Mouse (Mus musculus): Measurements from ENCODE around the gene Zmynd8. TPM values are rescaled to one million over a fixed set of nuclear protein-coding genes. Genes with fewer than 3 reads are reported as not detected.

The Zmynd8 gene
- polyA plus RNA-seq, 1 experiment = 237 TPM

DNA sequence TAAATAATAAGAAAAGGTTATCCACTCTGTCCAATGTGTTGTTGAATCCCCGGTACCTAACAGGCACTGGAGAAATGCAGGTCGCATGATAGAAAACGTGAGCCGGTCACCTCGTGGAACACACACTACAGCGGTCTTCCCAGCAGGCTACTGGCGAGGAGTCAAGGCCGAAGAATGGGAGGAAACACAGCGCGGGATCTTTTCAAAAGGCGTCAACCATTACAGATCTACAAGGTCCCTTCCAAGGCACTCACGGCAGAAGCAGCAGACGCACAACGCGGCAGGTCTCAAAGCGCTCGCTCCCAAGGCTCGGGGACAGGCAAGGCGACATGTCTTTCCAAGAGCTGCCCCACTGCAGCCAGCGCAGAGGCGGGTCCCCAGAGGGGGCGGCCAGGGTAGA is 53.3 kb downstream of the Zmynd8 start:
- Histone ChIP-seq H3K9me3 (replicated peaks; ENCODE audit: control insufficient read depth, insufficient read depth, low read length, poor library complexity, severe bottlenecking) (no peaks in the 10 kb centered on the region), H3K4me3 (ENCODE audit: low read depth, low read length) (no peak overlapping the region), H3K4me1 (ENCODE audit: control insufficient read depth, insufficient read depth, low read length) (peaks cover 2% of the 10 kb centered on the region), H3K27ac (ENCODE audit: insufficient read depth, low read length) (no peak overlapping the region), H3K27me3 (ENCODE audit: control insufficient read depth, insufficient read depth, low read length, poor library complexity, severe bottlenecking) (no peaks in the 10 kb centered on the region), H3K36me3 (ENCODE audit: control insufficient read depth, insufficient read depth, low read length, poor library complexity, severe bottlenecking) (peaks cover 71% of the 10 kb centered on the region), H3K9ac (ENCODE audit: low read depth, poor library complexity, severe bottlenecking) (no peak overlapping the region)
- TF ChIP-seq EP300 (IDR thresholded peaks at IDR 0.05; ENCODE audit: insufficient read depth, low read depth, low read length) (no peak), CTCF (IDR thresholded peaks at IDR 0.05; ENCODE audit: low read depth, low read length) (no peak), POLR2A (IDR thresholded peaks at IDR 0.05; ENCODE audit: insufficient read depth, low read length) (no peak)

DNA sequence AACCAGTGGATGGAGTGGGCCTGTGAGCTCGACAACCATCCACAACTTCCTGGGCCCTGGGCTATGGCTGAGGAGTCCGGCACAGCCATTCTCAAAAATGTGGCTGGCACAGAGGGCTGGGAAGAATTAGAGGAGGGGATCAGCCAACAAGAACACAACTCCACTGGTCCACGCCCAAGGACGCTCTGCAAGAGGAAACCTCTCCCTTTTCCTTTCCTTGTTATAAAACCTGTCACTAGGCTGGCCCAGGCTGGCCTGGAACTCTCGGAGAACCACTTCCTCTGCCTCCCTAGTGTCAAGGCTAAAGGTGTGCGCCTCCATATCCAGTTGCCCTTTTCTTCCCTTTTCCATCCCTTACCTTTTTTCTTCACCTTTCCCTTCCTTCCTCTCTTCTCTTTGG is 55.5 kb downstream of the Zmynd8 start:
- H3K27ac ChIP-seq (ENCODE audit: insufficient read depth, low read length) = no peak overlapping the region

DNA sequence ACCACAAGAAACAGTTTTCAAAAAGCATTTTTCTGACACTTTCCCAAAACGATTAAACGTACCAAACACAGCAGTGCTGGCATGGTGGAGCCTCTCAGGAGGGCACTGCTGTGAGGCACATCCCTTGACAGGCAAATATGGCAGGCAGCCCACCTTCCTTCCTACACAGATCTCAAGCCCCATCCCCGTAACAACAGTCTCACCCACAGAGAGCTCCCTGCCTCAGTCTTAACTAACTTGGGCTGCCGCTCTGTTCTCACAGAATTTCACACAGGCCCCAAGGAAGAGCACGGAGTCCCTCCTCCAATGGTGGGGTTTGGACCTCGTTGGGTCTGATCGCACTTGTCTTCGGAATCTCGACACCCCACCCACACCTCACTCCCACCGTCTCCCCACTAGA is 56.6 kb downstream of the Zmynd8 start:
- H3K9ac ChIP-seq (ENCODE audit: low read depth, poor library complexity, severe bottlenecking) = no peak overlapping the region
- H3K4me1 ChIP-seq (ENCODE audit: control insufficient read depth, insufficient read depth, low read length) = no peaks in the 10 kb centered on the region

More for the DNA sequence above, 55.5 kb downstream of the Zmynd8 start:
- no peaks in the 10 kb centered on the region for H3K27me3 ChIP-seq (ENCODE audit: control insufficient read depth, insufficient read depth, low read length, poor library complexity, severe bottlenecking)
- no peak overlapping the region for H3K9ac ChIP-seq (ENCODE audit: low read depth, poor library complexity, severe bottlenecking)
- no peaks in the 10 kb centered on the region for H3K4me1 ChIP-seq (ENCODE audit: control insufficient read depth, insufficient read depth, low read length)
- no peaks in the 10 kb centered on the region for H3K9me3 ChIP-seq (replicated peaks; ENCODE audit: control insufficient read depth, insufficient read depth, low read length, poor library complexity, severe bottlenecking)
- TF ChIP-seq EP300 (IDR thresholded peaks at IDR 0.05; ENCODE audit: insufficient read depth, low read depth, low read length) = no peak
- no peak for TF ChIP-seq CTCF (IDR thresholded peaks at IDR 0.05; ENCODE audit: low read depth, low read length)
- no peak for TF ChIP-seq POLR2A (IDR thresholded peaks at IDR 0.05; ENCODE audit: insufficient read depth, low read length)
- H3K4me3 ChIP-seq (ENCODE audit: low read depth, low read length) = no peak overlapping the region
- peaks cover 77% of the 10 kb centered on the region for H3K36me3 ChIP-seq (ENCODE audit: control insufficient read depth, insufficient read depth, low read length, poor library complexity, severe bottlenecking)

DNA sequence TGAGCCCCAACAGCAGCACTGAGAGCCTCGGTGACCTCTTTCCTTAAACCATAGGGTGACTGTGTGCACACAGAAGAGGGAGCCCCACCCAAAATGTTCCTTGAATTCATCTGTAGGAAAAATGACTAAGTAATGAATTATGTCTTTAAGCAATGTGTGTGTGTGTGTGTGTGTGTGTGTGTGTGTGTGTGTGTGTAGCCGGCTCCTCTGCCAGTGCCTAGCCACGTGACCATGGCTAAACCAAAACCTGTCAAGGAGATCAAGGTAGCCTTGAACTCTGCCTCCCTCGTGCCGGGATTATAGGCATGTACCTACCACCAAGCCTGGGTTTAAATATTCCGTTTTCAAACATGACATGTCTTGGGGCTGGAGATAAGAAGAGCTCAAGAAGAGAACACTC is 57.0 kb downstream of the Zmynd8 start:
- H3K9me3 ChIP-seq (replicated peaks; ENCODE audit: control insufficient read depth, insufficient read depth, low read length, poor library complexity, severe bottlenecking) = no peaks in the 10 kb centered on the region
- no peak overlapping the region for H3K27ac ChIP-seq (ENCODE audit: insufficient read depth, low read length)
- H3K4me3 ChIP-seq (ENCODE audit: low read depth, low read length) = no peak overlapping the region
- no peak overlapping the region for H3K9ac ChIP-seq (ENCODE audit: low read depth, poor library complexity, severe bottlenecking)
- H3K27me3 ChIP-seq (ENCODE audit: control insufficient read depth, insufficient read depth, low read length, poor library complexity, severe bottlenecking) = no peaks in the 10 kb centered on the region
- no peaks in the 10 kb centered on the region for H3K4me1 ChIP-seq (ENCODE audit: control insufficient read depth, insufficient read depth, low read length)
- peaks cover 83% of the 10 kb centered on the region for H3K36me3 ChIP-seq (ENCODE audit: control insufficient read depth, insufficient read depth, low read length, poor library complexity, severe bottlenecking)
- TF ChIP-seq CTCF (IDR thresholded peaks at IDR 0.05; ENCODE audit: low read depth, low read length) (no peak), EP300 (IDR thresholded peaks at IDR 0.05; ENCODE audit: insufficient read depth, low read depth, low read length) (no peak), POLR2A (IDR thresholded peaks at IDR 0.05; ENCODE audit: insufficient read depth, low read length) (no peak)

More for the DNA sequence above, 56.6 kb downstream of the Zmynd8 start:
- TF ChIP-seq POLR2A (IDR thresholded peaks at IDR 0.05; ENCODE audit: insufficient read depth, low read length) (no peak), EP300 (IDR thresholded peaks at IDR 0.05; ENCODE audit: insufficient read depth, low read depth, low read length) (no peak)
- peaks cover 82% of the 10 kb centered on the region for H3K36me3 ChIP-seq (ENCODE audit: control insufficient read depth, insufficient read depth, low read length, poor library complexity, severe bottlenecking)
- no peak overlapping the region for H3K27ac ChIP-seq (ENCODE audit: insufficient read depth, low read length)
- H3K27me3 ChIP-seq (ENCODE audit: control insufficient read depth, insufficient read depth, low read length, poor library complexity, severe bottlenecking) = no peaks in the 10 kb centered on the region
- no peak overlapping the region for H3K4me3 ChIP-seq (ENCODE audit: low read depth, low read length)
- no peaks in the 10 kb centered on the region for H3K9me3 ChIP-seq (replicated peaks; ENCODE audit: control insufficient read depth, insufficient read depth, low read length, poor library complexity, severe bottlenecking)

DNA sequence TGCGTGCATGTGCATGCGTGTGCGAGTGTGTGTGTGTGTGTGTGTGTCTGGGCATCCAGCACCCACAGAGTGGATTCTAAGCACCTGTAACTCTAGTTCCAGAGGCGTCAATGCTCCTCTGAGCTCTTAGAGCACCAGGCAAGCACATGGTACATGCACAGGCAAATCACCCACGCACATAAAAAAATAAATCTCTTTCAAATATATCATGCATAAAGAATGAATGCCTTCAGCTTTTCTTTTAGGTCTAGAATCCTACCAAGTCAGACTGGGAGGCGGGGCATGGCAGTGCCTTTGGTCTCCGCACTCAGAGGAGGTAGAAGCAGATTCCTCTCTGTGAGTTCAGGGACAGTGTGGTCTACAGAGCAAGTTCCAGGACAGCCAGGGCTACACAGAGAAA is 58.0 kb downstream of the Zmynd8 start:
- Histone ChIP-seq H3K4me1 (ENCODE audit: control insufficient read depth, insufficient read depth, low read length) (no peaks in the 10 kb centered on the region), H3K27ac (ENCODE audit: insufficient read depth, low read length) (no peak overlapping the region), H3K36me3 (ENCODE audit: control insufficient read depth, insufficient read depth, low read length, poor library complexity, severe bottlenecking) (peaks cover 86% of the 10 kb centered on the region), H3K4me3 (ENCODE audit: low read depth, low read length) (no peak overlapping the region), H3K9me3 (replicated peaks; ENCODE audit: control insufficient read depth, insufficient read depth, low read length, poor library complexity, severe bottlenecking) (no peaks in the 10 kb centered on the region), H3K9ac (ENCODE audit: low read depth, poor library complexity, severe bottlenecking) (no peak overlapping the region), H3K27me3 (ENCODE audit: control insufficient read depth, insufficient read depth, low read length, poor library complexity, severe bottlenecking) (no peaks in the 10 kb centered on the region)
- no peak for TF ChIP-seq POLR2A (IDR thresholded peaks at IDR 0.05; ENCODE audit: insufficient read depth, low read length)
- TF ChIP-seq CTCF (IDR thresholded peaks at IDR 0.05; ENCODE audit: low read depth, low read length) = no peak
- no peak for TF ChIP-seq EP300 (IDR thresholded peaks at IDR 0.05; ENCODE audit: insufficient read depth, low read depth, low read length)

DNA sequence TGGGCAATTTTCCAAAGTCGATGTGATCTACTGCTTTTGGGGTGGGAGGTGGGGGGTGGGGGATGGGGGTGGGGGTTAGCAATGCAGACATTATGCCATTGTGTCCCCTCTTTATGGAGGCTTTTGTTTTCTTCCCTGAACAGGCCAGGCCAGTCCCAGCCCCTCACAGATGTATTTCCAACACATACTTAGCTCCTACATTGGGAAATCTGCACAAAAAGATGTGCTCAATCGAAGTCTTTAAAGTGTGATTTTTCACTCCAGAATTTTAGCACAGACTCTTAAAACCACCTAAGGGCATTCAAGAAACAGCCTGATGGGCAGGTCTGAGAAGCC is 59.5 kb downstream of the Zmynd8 start:
- Histone ChIP-seq H3K9ac (ENCODE audit: low read depth, poor library complexity, severe bottlenecking) (no peak overlapping the region), H3K27ac (ENCODE audit: insufficient read depth, low read length) (no peak overlapping the region), H3K36me3 (ENCODE audit: control insufficient read depth, insufficient read depth, low read length, poor library complexity, severe bottlenecking) (peaks cover 83% of the 10 kb centered on the region), H3K27me3 (ENCODE audit: control insufficient read depth, insufficient read depth, low read length, poor library complexity, severe bottlenecking) (no peaks in the 10 kb centered on the region), H3K4me1 (ENCODE audit: control insufficient read depth, insufficient read depth, low read length) (no peaks in the 10 kb centered on the region), H3K9me3 (replicated peaks; ENCODE audit: control insufficient read depth, insufficient read depth, low read length, poor library complexity, severe bottlenecking) (no peaks in the 10 kb centered on the region), H3K4me3 (ENCODE audit: low read depth, low read length) (no peak overlapping the region)
- TF ChIP-seq EP300 (IDR thresholded peaks at IDR 0.05; ENCODE audit: insufficient read depth, low read depth, low read length) (no peak), POLR2A (IDR thresholded peaks at IDR 0.05; ENCODE audit: insufficient read depth, low read length) (no peak), CTCF (IDR thresholded peaks at IDR 0.05; ENCODE audit: low read depth, low read length) (no peak)
